Comparison of ENCODE assay signal across 8 mouse cellular contexts in genomic region chr13:107831221-107831681, GRCm38 (mm10).
DNase-seq lines count a peak whose midpoint lies in the region; ATAC-seq and TF ChIP-seq lines count a peak whose summit lies in the region.

No protein-coding gene starts in this region.

- H3K9ac ChIP-seq in heart, embryonic 14.5 days (ENCODE audit: low read length) = no peak overlapping the region
- H3K9ac ChIP-seq in liver, embryonic 11.5 days (ENCODE audit: low read depth, low read length) = peak overlapping the region; percentile 20; the same call in 1 of the 2 replicates

- peak overlapping the region; percentile 40 for H3K4me2 ChIP-seq in heart, embryonic 14.5 days (ENCODE audit: low read length)
- H3K4me2 ChIP-seq in liver, embryonic 11.5 days = peak overlapping the region; percentile 66
- H3K4me2 ChIP-seq in myocyte (ENCODE audit: low read depth) = peak overlapping the region; percentile 66

- no peaks in the 10 kb centered on the region for H3K9me3 ChIP-seq in forebrain, embryonic 10.5 days
- no peaks in the 10 kb centered on the region for H3K9me3 ChIP-seq in heart, embryonic 14.5 days (ENCODE audit: control insufficient read depth, low read length)
- H3K9me3 ChIP-seq in liver, embryonic 11.5 days (ENCODE audit: control insufficient read depth, low read length) = no peaks in the 10 kb centered on the region

- DNase-seq in CD4-positive, CD25-positive, alpha-beta regulatory T cell, adult 2 months (ENCODE audit: low read depth, low spot score) = peak; percentile 93
- DNase-seq in c-Kit-positive CD71-negative TER-119-negative erythroid progenitor cells, embryonic 14.5 days (ENCODE audit: low read depth) = peak; percentile 90
- DNase-seq in forebrain, embryonic 10.5 days (ENCODE audit: extremely low spot score, low spot score) = peak; percentile 93
- DNase-seq in kidney, postnatal 10 days = peak; percentile 99
- peak; percentile 84 for DNase-seq in liver, embryonic 11.5 days (ENCODE audit: low spot score)
- peak; percentile 76 to 85 for DNase-seq in spleen, postnatal 4 days (ENCODE audit: low spot score in 2 of 2)

- WGBS in forebrain, embryonic 10.5 days = 2% methylated on average over 17 of the region's 17 CpGs
- WGBS in heart, embryonic 14.5 days = 4% methylated on average over 17 of the region's 17 CpGs
- 2% methylated on average over 17 of the region's 17 CpGs for WGBS in liver, embryonic 11.5 days

- peak overlapping the region; percentile 20; the same call in 1 of the 2 replicates for H3K27ac ChIP-seq in forebrain, embryonic 10.5 days
- no peak overlapping the region for H3K27ac ChIP-seq in heart, embryonic 14.5 days (replicated peaks in 1 of 2; ENCODE audit: control insufficient read depth in 1 of 2, insufficient read depth in 1 of 2, low read depth in 2 of 2, low read length in 2 of 2)
- H3K27ac ChIP-seq in liver, embryonic 11.5 days (ENCODE audit: low read depth, low read length) = no peak overlapping the region

- H3ac ChIP-seq in myocyte (ENCODE audit: control insufficient read depth, insufficient read length) = no peak overlapping the region

- H3K79me2 ChIP-seq in myocyte (ENCODE audit: control insufficient read depth, insufficient read depth) = peaks cover 59% of the 10 kb centered on the region

- H3K4me3 ChIP-seq in forebrain, embryonic 10.5 days = peak overlapping the region; percentile 30
- H3K4me3 ChIP-seq in heart, embryonic 14.5 days (ENCODE audit: control insufficient read depth in 1 of 2, insufficient read depth in 1 of 2, low read depth in 1 of 2, low read length in 2 of 2) = peak overlapping the region; percentile 21 to 25
- H3K4me3 ChIP-seq in liver, embryonic 11.5 days (ENCODE audit: low read depth, low read length) = peak overlapping the region; percentile 27
- peak overlapping the region; percentile 0 for H3K4me3 ChIP-seq in myocyte

- TF ChIP-seq POLR2A in myocyte (IDR thresholded peaks at IDR 0.05; ENCODE audit: insufficient read length, low read depth) = no peak

- peak; percentile 100 for ATAC-seq in heart, embryonic 14.5 days (ENCODE audit: insufficient number of reproducible peaks, insufficient read depth, low FRiP score, low read depth)
- peak; percentile 98 for ATAC-seq in liver, embryonic 11.5 days (replicated peaks; ENCODE audit: low FRiP score)

- H3K36me3 ChIP-seq in forebrain, embryonic 10.5 days (replicated peaks) = no peaks in the 10 kb centered on the region
- H3K36me3 ChIP-seq in heart, embryonic 14.5 days (ENCODE audit: control insufficient read depth, insufficient read depth, low read length) = no peaks in the 10 kb centered on the region
- no peaks in the 10 kb centered on the region for H3K36me3 ChIP-seq in liver, embryonic 11.5 days (ENCODE audit: control insufficient read depth, insufficient read depth, low read length)
- H3K36me3 ChIP-seq in myocyte (ENCODE audit: control insufficient read depth, insufficient read depth) = no peaks in the 10 kb centered on the region

- no peaks in the 10 kb centered on the region for H3K27me3 ChIP-seq in forebrain, embryonic 10.5 days (ENCODE audit: poor library complexity, severe bottlenecking)
- no peaks in the 10 kb centered on the region for H3K27me3 ChIP-seq in heart, embryonic 14.5 days (ENCODE audit: control insufficient read depth, insufficient read depth, low read length)
- H3K27me3 ChIP-seq in liver, embryonic 11.5 days (replicated peaks; ENCODE audit: control insufficient read depth, insufficient read depth, low read length) = no peaks in the 10 kb centered on the region
- H3K27me3 ChIP-seq in myocyte (ENCODE audit: control insufficient read depth, insufficient read depth, insufficient read length) = no peaks in the 10 kb centered on the region

- H3K4me1 ChIP-seq in forebrain, embryonic 10.5 days = peaks cover 66% of the 10 kb centered on the region
- H3K4me1 ChIP-seq in heart, embryonic 14.5 days (ENCODE audit: control insufficient read depth in 2 of 2, insufficient read depth in 2 of 2, low read length in 2 of 2) = peaks cover 10 to 27% of the 10 kb centered on the region in 2 experiments
- H3K4me1 ChIP-seq in liver, embryonic 11.5 days (replicated peaks; ENCODE audit: control insufficient read depth, insufficient read depth, low read length) = peaks cover 15% of the 10 kb centered on the region

TF ChIP-seq in myocyte, 11 proteins besides CTCF, POLR2A, EP300 and RAD21:
- no peak for TF ChIP-seq REST (IDR thresholded peaks at IDR 0.05; ENCODE audit: insufficient read depth, insufficient read length)
- no peak for TF ChIP-seq SRF (IDR thresholded peaks at IDR 0.05; ENCODE audit: control insufficient read depth, insufficient read length, low read depth)
- TF ChIP-seq TCF3 (IDR thresholded peaks at IDR 0.05; ENCODE audit: insufficient read length, low read depth) = no peak
- TF ChIP-seq CEBPB (IDR thresholded peaks at IDR 0.05; ENCODE audit: insufficient read depth, poor library complexity, severe bottlenecking) = peak; percentile 76; the same call in 1 of the 2 replicates
- TF ChIP-seq E2F4 (IDR thresholded peaks at IDR 0.05; ENCODE audit: insufficient read depth) = no peak
- TF ChIP-seq POLR2AphosphoS2 (IDR thresholded peaks at IDR 0.05; ENCODE audit: insufficient read length, low read depth) = no peak
- TF ChIP-seq MYOG (IDR thresholded peaks at IDR 0.05; ENCODE audit: control insufficient read depth in 1 of 3, insufficient read depth in 1 of 3, insufficient read length in 2 of 3, low read depth in 2 of 3) = peak in 1 of 3 experiments; percentile 64
- TF ChIP-seq MYOD1 (IDR thresholded peaks at IDR 0.05; ENCODE audit: control insufficient read depth in 1 of 3, insufficient read length in 2 of 3, low read depth in 2 of 3) = peak in 2 of 3 experiments; percentile 22 to 39
- no peak for TF ChIP-seq TCF12 (IDR thresholded peaks at IDR 0.05; ENCODE audit: insufficient read depth, poor library complexity, severe bottlenecking)
